Mouse (Mus musculus): ENCODE measurements at regions not wholly inside any gene's neighbourhood (a gene's known extent, or its start where the extent isn't known, plus 50 kb on each side); places are given as distances from the start of the nearest gene placed in this dataset.

DNA sequence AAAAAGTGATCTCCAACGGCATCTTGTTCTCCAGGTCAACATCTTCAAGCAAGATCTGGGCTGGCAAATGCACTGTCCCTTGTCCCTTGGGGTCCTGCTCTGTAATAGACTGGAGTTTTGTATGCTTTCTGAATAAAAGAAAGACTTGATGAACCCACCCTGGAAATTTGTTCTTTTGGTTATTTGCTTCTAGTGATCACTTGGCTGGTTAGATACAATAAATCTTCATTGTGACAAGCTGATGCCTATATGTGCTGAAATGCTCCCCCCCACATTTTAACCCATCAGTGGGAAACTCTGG, 65.0 kb downstream of the Dmac1 start:
- DNase-seq (ENCODE audit: low spot score in 2 of 2) = no peak

DNA sequence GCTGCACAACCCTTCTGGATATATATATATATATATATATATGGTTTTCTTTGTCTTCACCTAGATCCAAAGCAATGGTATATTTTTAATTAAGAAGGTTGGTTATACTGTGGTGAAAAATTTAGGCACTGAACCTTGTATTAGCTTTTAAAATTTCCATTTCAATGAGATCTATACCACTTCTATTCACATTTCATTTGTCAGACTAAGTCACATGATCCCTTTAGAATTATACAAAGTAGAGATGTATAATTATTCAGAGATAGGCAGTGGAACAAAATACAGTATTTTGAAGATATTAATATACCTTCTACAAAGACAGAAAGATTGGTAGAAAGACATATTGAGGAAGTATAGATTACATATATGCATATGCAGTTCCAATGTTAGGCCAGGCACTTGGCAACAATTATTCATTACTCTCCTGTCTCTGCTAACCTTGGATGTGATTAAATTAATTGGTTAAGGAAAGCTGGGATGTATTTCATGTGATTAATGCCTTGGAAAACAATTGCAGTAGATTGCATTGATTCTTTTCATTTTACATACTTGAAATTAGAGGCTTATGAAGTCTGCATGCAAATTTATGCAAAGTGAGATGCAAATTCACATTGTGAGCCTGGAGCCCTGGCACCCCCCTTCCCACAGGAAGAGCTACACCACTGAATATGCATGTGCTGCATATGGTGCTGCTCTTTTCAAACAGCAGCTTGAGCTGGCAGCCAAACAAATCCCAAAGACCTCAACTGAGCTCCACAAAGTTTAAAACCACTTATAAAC, 65.5 kb downstream of the Dmac1 start:
- DNase-seq (ENCODE audit: low spot score in 2 of 2) = peak; percentile 34 to 72
